5 mouse cellular contexts compared by ENCODE assay signal in the genomic region with DNA sequence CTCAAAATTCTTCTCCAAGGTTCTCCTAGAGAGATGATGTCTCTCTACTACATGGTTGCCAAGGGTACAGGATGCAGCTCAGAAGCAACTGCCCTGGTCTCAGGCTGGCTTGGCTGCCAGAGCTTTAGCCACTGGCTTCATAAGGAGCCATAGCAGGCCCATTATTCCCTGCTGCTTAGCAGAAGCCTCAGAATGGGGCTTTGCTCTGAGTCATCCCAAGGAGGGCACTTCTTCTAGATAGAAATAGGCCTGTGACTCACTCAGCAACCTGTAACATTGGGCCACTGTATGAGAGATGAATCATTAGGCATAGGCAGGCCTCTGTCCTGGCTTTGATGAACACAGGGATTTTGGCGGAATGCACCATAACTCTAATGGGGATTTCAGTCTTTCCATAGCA.
DNase-seq lines count a peak whose midpoint lies in the region; ATAC-seq lines count a peak whose summit lies in the region.

No protein-coding gene starts in this region.

- peak; percentile 15 for DNase-seq in 3134 (ENCODE audit: extremely low read depth, insufficient read length, low spot score)
- DNase-seq in Muller cell, postnatal 12 days (ENCODE audit: inconsistent ontology term) = peak; percentile 62
- DNase-seq in adrenal gland, adult (ENCODE audit: inconsistent age in 2 of 2, low spot score in 1 of 2) = peak; percentile 29 to 49
- peak; percentile 71 for DNase-seq in brain, adult 2 months (ENCODE audit: low read depth, low spot score)

- ATAC-seq in frontal cortex, adult (ENCODE audit: low TSS enrichment) = peak; percentile 92

Comparison
In these comparisons a context has a peak if more than half of its experiments do, and no peak if none do; other contexts are left out.
1. Peak in every context shown above with its lines: DNase-seq and ATAC-seq.
2. DNase-seq: peak in every context shown above with its lines; median percentile 71 in brain, adult 2 months; 62 in Muller cell, postnatal 12 days; 39 in adrenal gland, adult; 15 in 3134.